Mouse (Mus musculus): ENCODE measurements around the gene Mamdc4.

GRCm38 (mm10) chr2:25602526-25602925 lies 27.9 kb upstream of the Mamdc4 start:
- TF ChIP-seq POLR2A (IDR thresholded peaks at IDR 0.05; ENCODE audit: low read depth, low read length) (no peak), CTCF (IDR thresholded peaks at IDR 0.05; ENCODE audit: extremely low read depth, insufficient read depth, insufficient read length, insufficient replicate concordance) (no peak)
